In genomic region chr12:35966098-35966767, GRCm38 (mm10) we compare ENCODE assay signal across 20 mouse cellular contexts. TPM values are rescaled to one million over a fixed set of nuclear protein-coding genes. Genes with fewer than 3 reads are reported as not detected.
A peak's percentile ranks its signal among the peaks of the same experiment; 100 is the strongest.
DNase-seq lines count a peak whose midpoint lies in the region; ATAC-seq and TF ChIP-seq lines count a peak whose summit lies in the region.
"Had no signal": no experiment of that assay in that cellular context is flagged by ENCODE, and none has a peak within 500 bp of the region (broad histone marks: within the 10 kb centered on the region; RNA-seq: fewer than 3 reads in every experiment).

No protein-coding gene starts in this region.

- H3K27me3 ChIP-seq in MEL (ENCODE audit: control insufficient read depth in 1 of 2, insufficient read depth in 2 of 2, low read length in 2 of 2), result no peaks in the 10 kb centered on the region
- H3K27me3 ChIP-seq in forebrain, embryonic 11.5 days (ENCODE audit: control insufficient read depth, insufficient read depth, low read length), result no peaks in the 10 kb centered on the region
- H3K27me3 ChIP-seq: heart, embryonic 12.5 days; limb, embryonic 12.5 days had no signal

- 22% methylated on average over 7 of the region's 7 CpGs for WGBS in large intestine, adult 2 months
- 66% methylated on average over 7 of the region's 7 CpGs for WGBS in forebrain, embryonic 11.5 days

- no peak for TF ChIP-seq CTCF in MEL (IDR thresholded peaks at IDR 0.05 in 2 of 3, conservative IDR thresholded peaks at IDR 0.05 in 1 of 3; ENCODE audit: control insufficient read depth in 1 of 3, insufficient read depth in 1 of 3, low read depth in 2 of 3, low read length in 3 of 3, poor library complexity in 1 of 3, severe bottlenecking in 1 of 3)

- peak overlapping the region; percentile 93 for H3K27ac ChIP-seq in MEL (ENCODE audit: control insufficient read depth, low read depth, low read length)
- H3K27ac ChIP-seq in forebrain, embryonic 11.5 days (ENCODE audit: low read depth, low read length), result no peak overlapping the region
- H3K27ac ChIP-seq: limb, embryonic 12.5 days had no signal

- DNase-seq in MEL (ENCODE audit: low read depth, low spot score), result peak; percentile 92
- peak; percentile 46 for DNase-seq in c-Kit-positive CD71-positive TER-119-negative erythroid progenitor cells, embryonic 14.5 days (ENCODE audit: low read depth)
- peak; percentile 64 for DNase-seq in large intestine, adult 2 months (ENCODE audit: low read depth, low spot score)
- no peak for DNase-seq in forebrain, embryonic 11.5 days (ENCODE audit: low spot score)
- no peak for DNase-seq in lung, postnatal 10 days
- DNase-seq in testis, postnatal 14 days (ENCODE audit: low spot score), result no peak
- DNase-seq: adrenal gland, postnatal 14 days; forebrain, postnatal 0 days; gastrocnemius, postnatal 25 days; kidney, adult 11 months; midbrain, embryonic 14.5 days; right cerebral cortex, postnatal 4 days; thymus, postnatal 4 days had no signal

- peak overlapping the region; percentile 55 for H3K9ac ChIP-seq in MEL (ENCODE audit: control insufficient read depth, low read depth, low read length, poor library complexity, severe bottlenecking)
- H3K9ac ChIP-seq in forebrain, embryonic 11.5 days (ENCODE audit: low read length), result no peak overlapping the region
- H3K9ac ChIP-seq: forebrain, postnatal 0 days; heart, embryonic 12.5 days; limb, embryonic 12.5 days had no signal

- ATAC-seq in megakaryocyte-erythroid progenitor cell, adult 5-6 weeks (replicated peaks; ENCODE audit: low FRiP score, low TSS enrichment, poor library complexity, severe bottlenecking), result peak; percentile 100
- ATAC-seq in forebrain, embryonic 11.5 days (replicated peaks; ENCODE audit: low FRiP score), result no peak
- ATAC-seq: CD4-positive, CD25-positive, alpha-beta regulatory T cell, adult 4 months; forebrain, postnatal 0 days; lung, postnatal 0 days had no signal

- peak in 1 of 2 experiments; percentile 26; a peak in 1 of 4 replicates for TF ChIP-seq POLR2A in MEL (IDR thresholded peaks at IDR 0.05; ENCODE audit: control insufficient read depth in 1 of 2, insufficient read depth in 1 of 2, low read depth in 1 of 2, low read length in 2 of 2, poor library complexity in 1 of 2)

- H3K4me3 ChIP-seq in MEL (ENCODE audit: control insufficient read depth in 1 of 2, insufficient read depth in 1 of 2, low read depth in 2 of 2, low read length in 2 of 2), result peak overlapping the region; percentile 34 to 38
- H3K4me3 ChIP-seq in forebrain, embryonic 11.5 days (ENCODE audit: low read depth, low read length), result no peak overlapping the region
- H3K4me3 ChIP-seq: heart, embryonic 12.5 days; limb, embryonic 12.5 days had no signal

- TF ChIP-seq RAD21 in MEL (IDR thresholded peaks at IDR 0.05; ENCODE audit: low read depth, low read length), result no peak

- H3K36me3 ChIP-seq in MEL (ENCODE audit: control insufficient read depth in 1 of 2, insufficient read depth in 2 of 2, low read length in 2 of 2), result peaks cover 0 to 10% of the 10 kb centered on the region in 2 experiments; a peak in 2 of 4 replicates
- H3K36me3 ChIP-seq in forebrain, embryonic 11.5 days (ENCODE audit: control insufficient read depth, insufficient read depth, low read length), result no peaks in the 10 kb centered on the region
- H3K36me3 ChIP-seq: heart, embryonic 12.5 days; limb, embryonic 12.5 days had no signal

- H3K9me3 ChIP-seq in MEL (replicated peaks; ENCODE audit: insufficient read depth, low read length), result no peaks in the 10 kb centered on the region
- H3K9me3 ChIP-seq in forebrain, embryonic 11.5 days (ENCODE audit: control insufficient read depth, low read length), result no peaks in the 10 kb centered on the region
- H3K9me3 ChIP-seq: heart, embryonic 12.5 days; limb, embryonic 12.5 days had no signal

- H3K79me2 ChIP-seq in MEL (ENCODE audit: control insufficient read depth, insufficient read depth, low read length, poor library complexity), result no peaks in the 10 kb centered on the region

- peak; percentile 98 for TF ChIP-seq EP300 in MEL (IDR thresholded peaks at IDR 0.05; ENCODE audit: low read depth in 1 of 2, low read length in 2 of 2)

- peaks cover 10% of the 10 kb centered on the region in 2 experiments for H3K4me1 ChIP-seq in MEL (ENCODE audit: control insufficient read depth in 1 of 2, insufficient read depth in 2 of 2, low read length in 2 of 2)
- H3K4me1 ChIP-seq in forebrain, embryonic 11.5 days (replicated peaks; ENCODE audit: control insufficient read depth, insufficient read depth, low read length), result no peaks in the 10 kb centered on the region
- H3K4me1 ChIP-seq: heart, embryonic 12.5 days; limb, embryonic 12.5 days had no signal

- no peak overlapping the region for H3K4me2 ChIP-seq in forebrain, embryonic 11.5 days (ENCODE audit: low read depth, low read length, severe bottlenecking)
- H3K4me2 ChIP-seq: heart, embryonic 12.5 days; limb, embryonic 12.5 days had no signal

TF ChIP-seq in MEL, 35 proteins besides CTCF, POLR2A, EP300 and RAD21 (continues in another document):
- TF ChIP-seq MAFK (IDR thresholded peaks at IDR 0.05; ENCODE audit: borderline replicate concordance, low read depth, low read length) (no peak; the same call in 1 of the 2 replicates), MEF2A (IDR thresholded peaks at IDR 0.05; ENCODE audit: extremely low read depth, insufficient replicate concordance, low read depth, low read length, poor library complexity, severe bottlenecking) (no peak), CHD2 (IDR thresholded peaks at IDR 0.05; ENCODE audit: low read length) (peak; percentile 14; the same call in 1 of the 2 replicates), GATA1 (IDR thresholded peaks at IDR 0.05; ENCODE audit: low read depth, low read length) (peak; percentile 97), MXI1 (IDR thresholded peaks at IDR 0.05; ENCODE audit: low read depth, low read length) (no peak; the same call in 1 of the 2 replicates), SIN3A (IDR thresholded peaks at IDR 0.05; ENCODE audit: low read length) (peak; percentile 78), RCOR1 (IDR thresholded peaks at IDR 0.05; ENCODE audit: low read depth, low read length) (peak; percentile 91), NRF1 (IDR thresholded peaks at IDR 0.05; ENCODE audit: insufficient read depth, low read depth, low read length, poor library complexity, severe bottlenecking) (no peak), CHD1 (IDR thresholded peaks at IDR 0.05; ENCODE audit: low read depth, low read length) (no peak), USF1 (IDR thresholded peaks at IDR 0.05; ENCODE audit: low read depth, low read length) (no peak), ELF1 (IDR thresholded peaks at IDR 0.05; ENCODE audit: low read depth, low read length) (peak; percentile 55; the same call in 1 of the 2 replicates), ZNF384 (IDR thresholded peaks at IDR 0.05; ENCODE audit: low read depth, low read length) (peak; percentile 87), USF2 (IDR thresholded peaks at IDR 0.05; ENCODE audit: borderline replicate concordance in 1 of 2, insufficient read depth in 1 of 2, low read depth in 1 of 2, low read length in 2 of 2) (no peak), ETS1 (IDR thresholded peaks at IDR 0.05; ENCODE audit: low read depth, low read length) (peak; percentile 93), UBTF (IDR thresholded peaks at IDR 0.05; ENCODE audit: borderline replicate concordance, insufficient read depth, low read depth, low read length) (no peak), MYB (IDR thresholded peaks at IDR 0.05; ENCODE audit: low read depth, low read length) (peak; percentile 55; the same call in 1 of the 2 replicates), NELFE (IDR thresholded peaks at IDR 0.05; ENCODE audit: low read depth, low read length) (peak; percentile 34; the same call in 1 of the 2 replicates), ZC3H11A (IDR thresholded peaks at IDR 0.05; ENCODE audit: low read depth, low read length) (no peak), ZKSCAN1 (IDR thresholded peaks at IDR 0.05; ENCODE audit: low read depth, low read length) (no peak), E2F4 (IDR thresholded peaks at IDR 0.05; ENCODE audit: borderline replicate concordance, low read depth, low read length) (no peak), MYC (IDR thresholded peaks at IDR 0.05; ENCODE audit: low read depth, low read length) (peak; percentile 49; the same call in 1 of the 2 replicates), KAT2A (conservative IDR thresholded peaks at IDR 0.05; ENCODE audit: low read depth, low read length) (peak; percentile 36; the same call in 1 of the 2 replicates), TCF12 (IDR thresholded peaks at IDR 0.05; ENCODE audit: low read depth, low read length) (peak; percentile 98), SMC3 (IDR thresholded peaks at IDR 0.05; ENCODE audit: low read depth, low read length) (no peak), MAZ (IDR thresholded peaks at IDR 0.05; ENCODE audit: low read depth, low read length) (no peak), ZMIZ1 (IDR thresholded peaks at IDR 0.05; ENCODE audit: low read depth, low read length) (0 out of 2 replicates have a peak, but pooled peaks have one; percentile 31), POLR2AphosphoS2 (IDR thresholded peaks at IDR 0.05; ENCODE audit: low read length) (no peak), MAX (IDR thresholded peaks at IDR 0.05; ENCODE audit: low read length) (no peak), POLR2AphosphoS5 (IDR thresholded peaks at IDR 0.05; ENCODE audit: borderline replicate concordance, low read depth, low read length) (no peak), TBP (IDR thresholded peaks at IDR 0.05; ENCODE audit: low read depth, low read length) (peak; percentile 39; the same call in 1 of the 2 replicates)

RNA-seq across cellular contexts. Expression of gene Agr2, which starts 26.5 kb away (rescaled TPM):
- total RNA-seq in MEL (2012; rRNA removed), result not detected in 2 replicates
- not detected for polyA plus RNA-seq in MEL (2012; ENCODE audit: insufficient read depth in 1 of 2, insufficient read length in 2 of 2, low read depth in 1 of 2, low replicate concordance in 2 of 2, missing spikeins in 1 of 2)
- polyA plus RNA-seq in large intestine, adult 2 months (2012; rRNA removed), result 1,061 and 1,460 TPM in 2 replicates
- not detected in 2 replicates for total RNA-seq in megakaryocyte-erythroid progenitor cell, adult 5-6 weeks (2014; fragmentation: Nextera tagmentation)
- total RNA-seq in megakaryocyte-erythroid progenitor cell, adult 5-6 weeks (2017), result not detected in 2 replicates
- 0.36 TPM in 1 of 2 replicates, not detected in the other for polyA plus RNA-seq in forebrain, embryonic 11.5 days (2014; fragmentation: Nextera tagmentation; extraction: Ambion mirVana)
- total RNA-seq: adrenal gland, postnatal 14 days; forebrain, postnatal 0 days; gastrocnemius, postnatal 25 days; hematopoietic stem cell, adult 5-6 weeks had no signal
- polyA plus RNA-seq: CD4-positive, CD25-positive, alpha-beta regulatory T cell, adult 4 months; limb, embryonic 12.5 days; midbrain, embryonic 14.5 days had no signal

RNA-seq across cellular contexts. Expression of gene Agr3, which starts 40.8 kb away (rescaled TPM):
- not detected in 2 replicates for total RNA-seq in MEL (2012; rRNA removed)
- not detected for polyA plus RNA-seq in MEL (2012; ENCODE audit: insufficient read depth in 1 of 2, insufficient read length in 2 of 2, low read depth in 1 of 2, low replicate concordance in 2 of 2, missing spikeins in 1 of 2)
- polyA plus RNA-seq in large intestine, adult 2 months (2012; rRNA removed), result 1.1 and 1.3 TPM in 2 replicates
- not detected in 2 replicates for total RNA-seq in megakaryocyte-erythroid progenitor cell, adult 5-6 weeks (2014; fragmentation: Nextera tagmentation)
- total RNA-seq in megakaryocyte-erythroid progenitor cell, adult 5-6 weeks (2017), result not detected in 2 replicates
- 0.32 TPM in 1 of 2 replicates, not detected in the other for polyA plus RNA-seq in forebrain, embryonic 11.5 days (2014; fragmentation: Nextera tagmentation; extraction: Ambion mirVana)
- total RNA-seq: adrenal gland, postnatal 14 days; forebrain, postnatal 0 days; gastrocnemius, postnatal 25 days; hematopoietic stem cell, adult 5-6 weeks had no signal
- polyA plus RNA-seq: CD4-positive, CD25-positive, alpha-beta regulatory T cell, adult 4 months; cortical plate, adult 2 months; forebrain, postnatal 0 days; heart, embryonic 12.5 days; limb, embryonic 12.5 days; midbrain, embryonic 14.5 days had no signal

Comparison
In these comparisons a context has a peak if more than half of its experiments do, and no peak if none do; other contexts are left out.
1. DNase-seq: peak in MEL (single experiment), c-Kit-positive CD71-positive TER-119-negative erythroid progenitor cells, embryonic 14.5 days (single experiment) and large intestine, adult 2 months (single experiment); none in forebrain, embryonic 11.5 days (single experiment), lung, postnatal 10 days (single experiment) and testis, postnatal 14 days (single experiment).
2. RNA of gene Agr2, which starts 26.5 kb away (polyA plus RNA-seq): 1,061 to 1,460 TPM in large intestine, adult 2 months; not detected in MEL and 0.36 TPM in forebrain, embryonic 11.5 days; every median in the first group is over 100 times any median in the second.